Mouse (Mus musculus): ENCODE measurements around the gene Catip. TPM values are rescaled to one million over a fixed set of nuclear protein-coding genes. Genes with fewer than 3 reads are reported as not detected.
A peak's percentile ranks its signal among the peaks of the same experiment; 100 is the strongest.

Gene Catip
- polyA plus RNA-seq, 1 experiment from 2014 or later, result 0.33 TPM

GRCm38 (mm10) chr1:74344163-74344916, 17.6 kb upstream of the Catip start:
- H3K4me3 ChIP-seq, result no peak overlapping the region
- WGBS, result 81% methylated on average over 11 of the region's 11 CpGs
- peaks cover 19% of the 10 kb centered on the region for H3K36me3 ChIP-seq
- no peaks in the 10 kb centered on the region for H3K9me3 ChIP-seq
- no peak overlapping the region for H3K27ac ChIP-seq (replicated peaks)
- H3K4me2 ChIP-seq, result no peak overlapping the region
- no peak for ATAC-seq (ENCODE audit: extremely low read depth, insufficient number of reproducible peaks, low FRiP score, low TSS enrichment)
- H3K27me3 ChIP-seq (replicated peaks), result no peaks in the 10 kb centered on the region
- no peak overlapping the region for H3K9ac ChIP-seq
- 0 out of 2 replicates have a peak, but pooled peaks cover 8% of the 10 kb centered on the region for H3K4me1 ChIP-seq

GRCm38 (mm10) chr1:74351185-74351769, 10.6 kb upstream of the Catip start:
- 87% methylated on average over 13 of the region's 13 CpGs for WGBS
- peaks cover 61% of the 10 kb centered on the region for H3K36me3 ChIP-seq
- no peaks in the 10 kb centered on the region for H3K9me3 ChIP-seq
- H3K9ac ChIP-seq, result no peak overlapping the region
- H3K4me2 ChIP-seq, result no peak overlapping the region
- no peak overlapping the region for H3K4me3 ChIP-seq
- H3K4me1 ChIP-seq, result peaks cover 9% of the 10 kb centered on the region
- no peak overlapping the region for H3K27ac ChIP-seq (replicated peaks)
- ATAC-seq (ENCODE audit: extremely low read depth, insufficient number of reproducible peaks, low FRiP score, low TSS enrichment), result no peak
- no peaks in the 10 kb centered on the region for H3K27me3 ChIP-seq (replicated peaks)

- Histone ChIP-seq H3K27me3 (replicated peaks) (no peaks in the 10 kb centered on the region), H3K4me3 (no peak overlapping the region), H3K9me3 (no peaks in the 10 kb centered on the region), H3K4me1 (peaks cover 9% of the 10 kb centered on the region), H3K9ac (no peak overlapping the region), H3K36me3 (peaks cover 56% of the 10 kb centered on the region), H3K27ac (replicated peaks) (peak overlapping the region; percentile 66), H3K4me2 (no peak overlapping the region)
- WGBS, result 60% methylated on average over 5 of the region's 5 CpGs
- no peak for ATAC-seq (ENCODE audit: extremely low read depth, insufficient number of reproducible peaks, low FRiP score, low TSS enrichment)
Observed at GRCm38 (mm10) chr1:74352532-74353096, 9.3 kb upstream of the Catip start.

GRCm38 (mm10) chr1:74353453-74354229, 8.3 kb upstream of the Catip start:
- Histone ChIP-seq H3K9me3 (no peaks in the 10 kb centered on the region), H3K4me3 (no peak overlapping the region), H3K9ac (no peak overlapping the region), H3K4me1 (peaks cover 9% of the 10 kb centered on the region), H3K27me3 (replicated peaks) (no peaks in the 10 kb centered on the region), H3K27ac (replicated peaks) (0 out of 2 replicates have a peak overlapping the region, but pooled peaks have one; percentile 38), H3K36me3 (peaks cover 47% of the 10 kb centered on the region), H3K4me2 (no peak overlapping the region)
- WGBS, result 80% methylated on average over 9 of the region's 9 CpGs
- no peak for ATAC-seq (ENCODE audit: extremely low read depth, insufficient number of reproducible peaks, low FRiP score, low TSS enrichment)

GRCm38 (mm10) chr1:74357531-74357930, 4.4 kb upstream of the Catip start:
- no peak for ATAC-seq (ENCODE audit: extremely low read depth, insufficient number of reproducible peaks, low FRiP score, low TSS enrichment)

GRCm38 (mm10) chr1:74359952-74360517, 1.9 kb upstream of the Catip start:
- 80% methylated on average over 5 of the region's 5 CpGs for WGBS
- no peak for ATAC-seq (ENCODE audit: extremely low read depth, insufficient number of reproducible peaks, low FRiP score, low TSS enrichment)
- Histone ChIP-seq H3K9me3 (no peaks in the 10 kb centered on the region), H3K27me3 (replicated peaks) (0 out of 2 replicates have a peak, but pooled peaks cover 4% of the 10 kb centered on the region), H3K4me1 (peaks cover 8% of the 10 kb centered on the region; the same call in 1 of the 2 replicates), H3K27ac (replicated peaks) (no peak overlapping the region), H3K9ac (no peak overlapping the region), H3K4me2 (no peak overlapping the region), H3K36me3 (no peaks in the 10 kb centered on the region), H3K4me3 (no peak overlapping the region)

More at GRCm38 (mm10) chr1:74357531-74357930, 4.4 kb upstream of the Catip start:
- peaks cover 15% of the 10 kb centered on the region for H3K36me3 ChIP-seq
- H3K4me3 ChIP-seq, result no peak overlapping the region
- H3K9ac ChIP-seq, result no peak overlapping the region
- no peaks in the 10 kb centered on the region for H3K27me3 ChIP-seq (replicated peaks)
- H3K9me3 ChIP-seq, result no peaks in the 10 kb centered on the region
- peaks cover 8% of the 10 kb centered on the region for H3K4me1 ChIP-seq
- H3K27ac ChIP-seq (replicated peaks), result no peak overlapping the region
- no peak overlapping the region for H3K4me2 ChIP-seq

GRCm38 (mm10) chr1:74362325-74363229, 669 bp downstream of the Catip start:
- Histone ChIP-seq H3K27me3 (replicated peaks) (0 out of 2 replicates have a peak, but pooled peaks cover 4% of the 10 kb centered on the region), H3K9ac (peak overlapping the region; percentile 29; the same call in 1 of the 2 replicates), H3K4me3 (no peak overlapping the region), H3K27ac (replicated peaks) (no peak overlapping the region), H3K4me2 (no peak overlapping the region), H3K36me3 (no peaks in the 10 kb centered on the region), H3K4me1 (peaks cover 9% of the 10 kb centered on the region), H3K9me3 (no peaks in the 10 kb centered on the region)
- 0 out of 2 replicates have a peak, but pooled peaks have one; percentile 37 for ATAC-seq (ENCODE audit: extremely low read depth, insufficient number of reproducible peaks, low FRiP score, low TSS enrichment)
- 51% methylated on average over 17 of the region's 17 CpGs for WGBS

- H3K36me3 ChIP-seq, result no peaks in the 10 kb centered on the region
- H3K27ac ChIP-seq (replicated peaks), result no peak overlapping the region
- 52% methylated on average over 5 of the region's 5 CpGs for WGBS
- no peak for ATAC-seq (ENCODE audit: extremely low read depth, insufficient number of reproducible peaks, low FRiP score, low TSS enrichment)
- no peak overlapping the region for H3K4me3 ChIP-seq
- 0 out of 2 replicates have a peak, but pooled peaks cover 4% of the 10 kb centered on the region for H3K27me3 ChIP-seq (replicated peaks)
- H3K9ac ChIP-seq, result no peak overlapping the region
- H3K4me1 ChIP-seq, result peaks cover 18% of the 10 kb centered on the region
- H3K4me2 ChIP-seq, result no peak overlapping the region
- H3K9me3 ChIP-seq, result no peaks in the 10 kb centered on the region
Observed at GRCm38 (mm10) chr1:74363437-74363836, 1.5 kb downstream of the Catip start.

- WGBS, result 63% methylated on average over 8 of the region's 8 CpGs
- ATAC-seq (ENCODE audit: extremely low read depth, insufficient number of reproducible peaks, low FRiP score, low TSS enrichment), result no peak
- no peak overlapping the region for H3K27ac ChIP-seq (replicated peaks)
- H3K36me3 ChIP-seq, result no peaks in the 10 kb centered on the region
- H3K4me3 ChIP-seq, result no peak overlapping the region
- H3K9ac ChIP-seq, result no peak overlapping the region
- no peak overlapping the region for H3K4me2 ChIP-seq
- no peaks in the 10 kb centered on the region for H3K9me3 ChIP-seq
- 0 out of 2 replicates have a peak, but pooled peaks cover 4% of the 10 kb centered on the region for H3K27me3 ChIP-seq (replicated peaks)
- H3K4me1 ChIP-seq, result peaks cover 20% of the 10 kb centered on the region
Observed at GRCm38 (mm10) chr1:74364270-74364669, 2.4 kb downstream of the Catip start.

Measured in heart, embryonic 13.5 days (tissue).